Mouse (Mus musculus) midbrain, embryonic 11.5 days (tissue): ENCODE results near the gene Dlst. TPM values are rescaled to one million over a fixed set of nuclear protein-coding genes. Genes with fewer than 3 reads are reported as not detected.

Experiments
- ATAC-seq: fragments of 200-750 bp; cut with Nextera tagmentation; 2 replicates; pipeline ENCODE4 v1.8.0; 2017; ENCODE audit warnings: moderate TSS enrichment, moderate library complexity; ENCODE audit not compliant: low FRiP score
- DNase-seq: peaks from one replicate; pipeline ENCODE4 v3.0.0; 2015; ENCODE audit warnings: low spot score; ENCODE audit errors: missing footprints
- H3K27ac ChIP-seq: fragments of 300-500 bp; sonication (generic); 2 replicates; pipeline ENCODE4 v1.5.1; 2014; ENCODE audit warnings: low read depth, low read length
- H3K27me3 ChIP-seq: fragments of 300-500 bp; sonication (generic); 2 replicates; pipeline ENCODE4 v1.6.1; 2014; ENCODE audit warnings: mild to moderate bottlenecking, low read length, moderate library complexity, mixed read lengths; ENCODE audit not compliant: control insufficient read depth, insufficient read depth
- H3K36me3 ChIP-seq: fragments of 300-500 bp; sonication (generic); 2 replicates; pipeline ENCODE4 v1.6.1; 2014; ENCODE audit warnings: mild to moderate bottlenecking, low read length, moderate library complexity, mixed read lengths; ENCODE audit not compliant: control insufficient read depth, insufficient read depth
- H3K4me1 ChIP-seq: fragments of 300-500 bp; sonication (generic); 2 replicates; pipeline ENCODE4 v1.6.1; 2014; ENCODE audit warnings: low read length; ENCODE audit not compliant: control insufficient read depth, insufficient read depth
- H3K4me2 ChIP-seq: fragments of 300-500 bp; sonication (generic); 2 replicates; pipeline ENCODE4 v1.6.1; 2014; ENCODE audit warnings: mild to moderate bottlenecking, moderate library complexity
- H3K4me3 ChIP-seq: fragments of 300-500 bp; sonication (generic); 2 replicates; pipeline ENCODE4 v1.5.1; 2014; ENCODE audit warnings: low read depth, low read length
- H3K9ac ChIP-seq: fragments of 300-500 bp; sonication (generic); 2 replicates; pipeline ENCODE4 v1.6.1; 2014; ENCODE audit warnings: low read length
- H3K9me3 ChIP-seq: fragments of 300-500 bp; sonication (generic); 2 replicates; pipeline ENCODE4 v1.6.1; 2016; ENCODE audit warnings: low read length; ENCODE audit not compliant: control insufficient read depth
- WGBS: fragments of 180-500 bp; shearing (Covaris S2); extraction: QIAGEN DNeasy Blood & Tissue Kit; methylation state at CpG from one replicate; pipeline ENCODE4 v1.1.7; 2014; 5-methylcytosine and 5-hydroxymethylcytosine counted together
- polyA plus RNA-seq: library from polyadenylated mRNA; unstranded; fragments of >200 nt; fragmentation: Nextera tagmentation; extraction: Ambion mirVana; gene quantifications from 2 replicates; pipeline ENCODE4 v1.2.1, GENCODE M21; 2014

Dlst gene
- polyA plus RNA-seq, 1 experiment from 2014 or later = 97.0 TPM

DNA sequence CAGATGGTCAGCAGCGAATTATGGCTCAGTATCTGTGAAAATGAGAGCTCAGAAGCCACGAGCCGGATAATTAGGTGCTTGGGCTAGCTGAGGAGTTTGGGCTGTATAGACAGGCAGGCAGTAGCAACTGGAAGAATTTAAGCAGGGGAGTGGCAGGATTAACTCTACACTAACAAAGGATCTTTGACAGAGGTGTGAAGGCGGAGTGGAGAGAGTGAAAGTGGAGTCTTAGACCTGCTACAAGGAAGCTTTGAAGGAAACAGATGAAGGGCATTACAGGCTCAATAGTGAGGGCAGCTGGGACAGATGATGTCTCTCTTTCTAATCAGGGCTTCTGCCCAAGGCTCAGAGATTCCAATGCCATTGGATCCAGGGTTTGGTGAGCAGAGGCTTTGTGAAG lies 1.2 kb upstream of the Dlst start:
- Histone ChIP-seq H3K36me3 (no peaks in the 10 kb centered on the region), H3K27me3 (no peaks in the 10 kb centered on the region), H3K4me2 (no peak overlapping the region; the same call in 1 of the 2 replicates), H3K4me3 (no peak overlapping the region), H3K4me1 (peaks cover 21% of the 10 kb centered on the region), H3K27ac (no peak overlapping the region), H3K9ac (no peak overlapping the region), H3K9me3 (no peaks in the 10 kb centered on the region)
- ATAC-seq (no peak), DNase-seq (no peak)
- WGBS = 34% methylated on average over 4 of the region's 4 CpGs

DNA sequence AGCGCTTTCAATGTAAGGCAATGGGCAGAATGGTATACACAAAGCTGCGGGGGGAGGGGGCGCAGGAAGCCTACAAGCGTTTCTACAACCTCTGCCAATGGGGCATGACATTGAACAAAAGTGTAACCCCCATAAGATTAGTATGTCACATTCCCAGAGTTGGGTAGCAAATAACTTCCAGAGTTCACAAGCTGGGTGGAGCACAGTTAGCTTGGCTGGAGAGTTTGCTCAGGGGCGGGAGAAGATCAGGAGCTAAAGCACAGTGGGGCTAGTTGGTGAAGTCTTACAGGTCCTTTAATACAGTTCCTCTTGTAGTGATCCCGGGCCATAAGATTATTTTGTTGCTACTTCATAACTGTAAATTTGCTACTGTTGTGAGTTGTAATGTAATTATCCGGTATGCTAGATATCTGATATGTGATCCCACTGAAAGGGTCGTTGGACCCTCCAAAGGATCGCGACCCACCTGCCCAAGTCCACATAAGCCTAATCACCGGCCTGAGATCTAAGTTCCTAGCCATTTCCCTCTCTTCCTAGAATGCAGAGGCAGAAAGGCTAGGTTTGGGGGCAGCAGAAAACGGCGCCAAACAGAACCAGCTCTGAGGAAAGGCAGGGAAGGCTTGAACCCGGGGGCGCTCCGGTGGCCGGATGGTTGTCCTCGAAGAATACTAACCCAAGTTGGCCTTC lies 479 bp upstream of the Dlst start:
- Histone ChIP-seq H3K9ac (peak overlapping the region; percentile 95), H3K4me1 (peaks cover 21% of the 10 kb centered on the region), H3K27ac (0 out of 2 replicates have a peak overlapping the region, but pooled peaks have one; percentile 56), H3K27me3 (no peaks in the 10 kb centered on the region), H3K36me3 (no peaks in the 10 kb centered on the region), H3K9me3 (no peaks in the 10 kb centered on the region), H3K4me2 (peak overlapping the region; percentile 86), H3K4me3 (peak overlapping the region; percentile 97)
- DNase-seq (peak; percentile 90), ATAC-seq (peak; percentile 47; the same call in 1 of the 2 replicates)
- WGBS = 15% methylated on average over 18 of the region's 18 CpGs

DNA sequence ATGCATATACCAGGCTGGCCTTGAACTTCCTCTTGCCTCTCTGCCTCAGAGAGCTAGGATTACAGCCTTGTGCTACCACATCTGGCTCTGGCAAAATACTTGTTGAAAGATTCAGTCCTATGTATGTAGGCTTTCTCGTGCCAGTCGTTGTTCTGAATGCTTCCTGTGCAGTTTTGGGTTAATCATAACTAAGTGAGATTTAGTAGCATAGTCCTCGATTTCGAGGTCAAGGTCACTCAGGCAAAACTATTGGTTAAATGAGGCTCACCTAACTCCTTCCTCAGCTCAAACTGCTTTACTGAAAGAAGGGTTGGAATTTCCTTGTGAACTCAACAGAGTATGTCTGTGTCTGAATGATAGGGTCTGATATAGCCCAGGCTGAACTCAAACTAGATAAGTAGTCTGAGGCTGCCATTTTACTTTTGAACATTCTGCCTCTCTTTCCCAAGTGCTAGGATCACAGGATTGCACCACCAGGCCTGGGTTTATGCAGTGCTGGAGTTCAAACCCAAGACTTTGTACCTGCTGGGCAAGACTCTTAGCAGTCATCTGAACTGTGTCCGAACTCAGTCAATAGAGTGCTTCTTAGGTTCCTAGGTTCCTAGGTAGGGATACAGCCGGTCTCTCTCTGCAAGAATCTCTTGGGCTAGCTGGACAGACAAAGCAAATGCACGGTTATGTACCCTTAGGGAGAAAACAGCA lies 2.1 kb downstream of the Dlst start:
- no peak overlapping the region for H3K9ac ChIP-seq
- ATAC-seq (no peak), DNase-seq (no peak)
- 91% methylated on average over 7 of the region's 7 CpGs for WGBS
- no peak overlapping the region for H3K4me3 ChIP-seq
- H3K4me2 ChIP-seq = no peak overlapping the region
- no peaks in the 10 kb centered on the region for H3K9me3 ChIP-seq
- H3K36me3 ChIP-seq = no peaks in the 10 kb centered on the region
- peaks cover 18% of the 10 kb centered on the region for H3K4me1 ChIP-seq
- no peaks in the 10 kb centered on the region for H3K27me3 ChIP-seq
- H3K27ac ChIP-seq = no peak overlapping the region

DNA sequence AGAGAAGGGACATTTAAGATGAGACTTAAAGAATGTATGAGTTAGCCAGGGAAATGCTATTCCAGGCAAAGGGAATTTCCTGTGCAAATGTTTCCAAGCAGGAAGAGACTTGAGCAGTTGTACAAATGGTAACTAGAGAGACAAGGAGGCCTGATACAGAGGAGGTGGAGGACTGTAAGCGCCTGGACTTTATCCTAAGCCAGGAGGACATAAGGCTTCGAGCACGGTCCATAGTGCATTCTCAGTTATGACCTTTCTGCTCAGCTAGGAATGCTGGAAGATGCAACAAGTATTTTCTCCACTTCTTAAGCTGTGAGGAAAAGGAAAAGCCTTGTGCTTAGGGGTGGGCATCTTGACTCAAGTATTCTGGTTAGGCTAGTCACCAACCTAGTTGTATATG lies 2.7 kb downstream of the Dlst start:
- Histone ChIP-seq H3K9ac (no peak overlapping the region), H3K27ac (no peak overlapping the region), H3K9me3 (no peaks in the 10 kb centered on the region), H3K4me2 (no peak overlapping the region), H3K27me3 (no peaks in the 10 kb centered on the region), H3K4me1 (peaks cover 18% of the 10 kb centered on the region), H3K36me3 (no peaks in the 10 kb centered on the region; the same call in 1 of the 2 replicates), H3K4me3 (no peak overlapping the region)
- ATAC-seq = no peak
- WGBS = 91% methylated on average over 3 of the region's 3 CpGs
- DNase-seq = no peak

DNA sequence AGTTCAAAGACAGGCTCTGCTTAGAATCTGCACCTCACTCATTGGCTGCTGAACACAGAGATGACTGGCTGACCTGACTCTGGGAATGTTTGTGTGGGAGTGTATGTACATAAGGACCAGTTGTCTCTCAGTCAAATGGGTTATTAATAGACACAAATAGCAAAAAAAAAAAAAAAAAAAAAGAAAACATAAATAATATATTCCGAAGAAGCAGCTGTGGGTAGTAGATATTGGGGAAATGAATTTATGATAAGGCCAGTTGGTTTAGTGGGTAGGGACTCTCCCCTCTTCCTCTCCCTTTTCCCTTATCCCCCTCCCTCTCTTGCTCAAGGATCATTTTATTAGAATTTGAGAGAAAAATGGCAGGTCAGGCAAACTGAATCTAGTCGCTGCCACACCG lies 3.3 kb downstream of the Dlst start:
- Histone ChIP-seq H3K9me3 (no peaks in the 10 kb centered on the region), H3K36me3 (no peaks in the 10 kb centered on the region; the same call in 1 of the 2 replicates), H3K4me3 (no peak overlapping the region), H3K4me2 (no peak overlapping the region), H3K9ac (no peak overlapping the region), H3K27ac (no peak overlapping the region), H3K4me1 (peaks cover 18% of the 10 kb centered on the region), H3K27me3 (no peaks in the 10 kb centered on the region)
- 97% methylated on average over 3 of the region's 3 CpGs for WGBS
- ATAC-seq (no peak), DNase-seq (no peak)

DNA sequence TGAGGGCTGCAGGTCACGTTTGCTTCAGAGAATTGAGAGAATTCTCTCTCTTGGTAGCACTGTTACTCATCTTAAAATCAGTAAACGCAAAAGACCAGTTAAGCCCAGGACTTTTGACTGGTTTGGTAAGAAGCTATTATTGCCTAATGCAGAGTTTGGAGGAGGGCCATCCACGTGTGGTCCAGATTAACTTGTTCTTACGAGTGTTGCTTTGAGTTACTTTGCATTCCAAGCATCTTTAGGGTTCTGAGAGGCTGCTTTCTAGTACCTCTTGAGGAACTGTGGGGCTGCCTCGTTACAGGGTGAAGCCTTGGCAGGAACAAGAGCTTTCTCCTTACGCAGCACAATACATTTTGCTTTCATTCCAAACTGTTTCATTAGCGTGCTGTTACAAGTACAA lies 5.0 kb downstream of the Dlst start:
- Histone ChIP-seq H3K27ac (no peak overlapping the region), H3K4me2 (no peak overlapping the region), H3K9ac (no peak overlapping the region), H3K36me3 (peaks cover 4% of the 10 kb centered on the region; the same call in 1 of the 2 replicates), H3K4me1 (peaks cover 8% of the 10 kb centered on the region), H3K27me3 (no peaks in the 10 kb centered on the region), H3K4me3 (no peak overlapping the region), H3K9me3 (no peaks in the 10 kb centered on the region)
- no peak for DNase-seq
- 82% methylated on average over 7 of the region's 7 CpGs for WGBS
- no peak for ATAC-seq

DNA sequence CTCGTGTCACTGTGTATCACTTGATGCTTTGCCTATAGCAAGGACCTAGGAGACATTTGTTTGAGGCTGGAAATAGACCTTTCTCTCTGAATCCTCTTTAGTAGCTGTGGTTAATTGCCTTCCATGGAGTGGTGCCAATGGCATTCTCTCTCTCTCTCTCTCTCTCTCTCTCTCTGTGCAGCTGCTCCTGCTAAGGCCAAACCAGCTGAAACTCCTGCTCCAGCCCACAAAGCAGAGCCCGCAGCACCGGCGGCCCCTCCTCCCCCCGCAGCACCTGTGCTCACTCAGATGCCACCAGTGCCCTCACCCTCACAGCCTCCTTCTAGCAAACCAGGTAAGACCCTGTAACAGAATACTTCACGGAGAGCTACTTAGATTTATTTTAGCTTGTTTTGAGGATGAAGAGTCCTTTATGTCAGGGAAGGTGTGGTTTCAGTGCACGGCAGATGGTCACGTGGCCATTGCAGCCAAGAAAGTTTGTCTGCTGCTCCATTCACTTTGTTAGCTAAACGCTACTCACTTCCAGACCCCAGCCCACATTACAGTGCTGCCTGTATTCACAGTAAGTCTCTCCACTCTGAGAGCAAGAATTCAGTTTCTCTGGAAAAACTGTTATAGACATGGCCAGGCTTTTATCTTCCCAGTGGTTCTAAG lies 11.3 kb downstream of the Dlst start:
- no peak overlapping the region for H3K9ac ChIP-seq
- no peak overlapping the region for H3K4me2 ChIP-seq
- ATAC-seq (no peak), DNase-seq (no peak)
- H3K9me3 ChIP-seq = no peaks in the 10 kb centered on the region
- H3K36me3 ChIP-seq = peaks cover 17% of the 10 kb centered on the region; the same call in 1 of the 2 replicates
- H3K27ac ChIP-seq = no peak overlapping the region
- H3K4me3 ChIP-seq = no peak overlapping the region
- WGBS = 95% methylated on average over 9 of the region's 9 CpGs
- H3K27me3 ChIP-seq = no peaks in the 10 kb centered on the region
- H3K4me1 ChIP-seq = no peaks in the 10 kb centered on the region

DNA sequence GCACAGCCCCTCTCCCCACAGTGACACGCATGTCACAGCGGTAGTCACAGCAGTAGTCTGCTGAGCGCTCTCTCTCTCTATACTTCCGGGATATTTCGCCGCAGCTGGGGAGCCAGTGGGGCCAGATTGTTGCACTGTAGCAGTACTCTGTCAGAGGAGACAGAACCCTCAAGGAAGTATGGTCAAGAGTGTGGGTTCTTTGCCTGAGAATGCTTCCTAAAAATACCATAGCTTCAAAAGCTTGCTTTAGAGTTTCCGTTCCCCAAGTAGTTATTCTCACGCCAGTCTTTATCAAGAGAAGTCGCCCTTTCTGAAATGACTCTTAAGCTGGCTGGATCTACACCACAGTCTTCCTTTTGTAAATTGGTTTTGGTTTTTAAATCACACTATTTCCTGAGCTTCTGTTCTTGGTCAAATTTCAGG lies 12.5 kb downstream of the Dlst start:
- no peaks in the 10 kb centered on the region for H3K9me3 ChIP-seq
- 94% methylated on average over 9 of the region's 9 CpGs for WGBS
- H3K4me3 ChIP-seq = no peak overlapping the region
- no peaks in the 10 kb centered on the region for H3K27me3 ChIP-seq
- no peak for DNase-seq
- no peaks in the 10 kb centered on the region for H3K4me1 ChIP-seq
- H3K4me2 ChIP-seq = no peak overlapping the region
- no peak overlapping the region for H3K27ac ChIP-seq
- H3K36me3 ChIP-seq = peaks cover 18% of the 10 kb centered on the region; the same call in 1 of the 2 replicates
- H3K9ac ChIP-seq = no peak overlapping the region
- no peak for ATAC-seq

DNA sequence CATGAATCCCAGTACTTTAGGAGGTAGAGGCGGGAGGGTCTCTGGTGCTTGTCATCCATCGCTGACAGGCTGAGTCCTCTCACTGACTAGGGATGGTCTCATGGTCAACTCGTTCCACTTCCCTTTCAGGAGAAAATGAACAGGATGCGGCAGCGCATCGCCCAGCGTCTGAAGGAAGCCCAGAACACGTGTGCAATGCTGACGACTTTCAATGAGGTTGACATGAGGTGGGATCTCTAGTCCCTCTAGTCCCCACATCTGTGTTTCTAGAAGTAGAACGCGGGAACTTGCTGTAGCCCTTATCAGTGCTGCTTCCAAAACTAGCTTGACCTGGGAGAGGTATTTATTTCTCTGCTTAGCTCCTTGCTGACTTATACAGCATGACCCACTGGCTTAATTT lies 13.0 kb downstream of the Dlst start:
- Histone ChIP-seq H3K4me1 (no peaks in the 10 kb centered on the region), H3K27me3 (no peaks in the 10 kb centered on the region), H3K4me2 (no peak overlapping the region), H3K36me3 (peaks cover 21% of the 10 kb centered on the region; the same call in 1 of the 2 replicates), H3K9ac (no peak overlapping the region), H3K27ac (no peak overlapping the region), H3K9me3 (no peaks in the 10 kb centered on the region), H3K4me3 (no peak overlapping the region)
- ATAC-seq (no peak), DNase-seq (no peak)
- 94% methylated on average over 11 of the region's 11 CpGs for WGBS
